Mouse (Mus musculus): ENCODE measurements around the gene Nars2. TPM values are rescaled to one million over a fixed set of nuclear protein-coding genes. Genes with fewer than 3 reads are reported as not detected.

Nars2 gene
- polyA plus RNA-seq, 1 experiment from 2014 or later: 11.8 TPM

GRCm38 (mm10) chr7:97060966-97061365 lies 109.7 kb downstream of the Nars2 start:
- no peak for DNase-seq (ENCODE audit: low read depth, low spot score)
- ChIA-PET POLR2A (no interaction called here), CTCF (interaction anchor here (1.0 kb wide), 1 partner anchor 11 kb away, joined by 3 read pairs; no protein-coding TSS in a partner anchor)
- TF ChIP-seq CTCF (IDR thresholded peaks at IDR 0.05): no peak
- no peaks in the 10 kb centered on the region for H3K27me3 ChIP-seq
- in situ Hi-C loops (cut with MboI; ENCODE audit: low pct_unique_long_range_greater_than_20kb): no loop called here
- ATAC-seq: no peak

GRCm38 (mm10) chr7:97071512-97071911 lies 120.2 kb downstream of the Nars2 start:
- CTCF ChIA-PET: interaction anchor here (1.0 to 1.4 kb wide), 2 partner anchors 11 to 226 kb away, joined by 3 to 5 read pairs; no protein-coding TSS in a partner anchor
- no peak for ATAC-seq
- in situ Hi-C loops (cut with MboI; ENCODE audit: low pct_unique_long_range_greater_than_20kb): no loop called here

DNA sequence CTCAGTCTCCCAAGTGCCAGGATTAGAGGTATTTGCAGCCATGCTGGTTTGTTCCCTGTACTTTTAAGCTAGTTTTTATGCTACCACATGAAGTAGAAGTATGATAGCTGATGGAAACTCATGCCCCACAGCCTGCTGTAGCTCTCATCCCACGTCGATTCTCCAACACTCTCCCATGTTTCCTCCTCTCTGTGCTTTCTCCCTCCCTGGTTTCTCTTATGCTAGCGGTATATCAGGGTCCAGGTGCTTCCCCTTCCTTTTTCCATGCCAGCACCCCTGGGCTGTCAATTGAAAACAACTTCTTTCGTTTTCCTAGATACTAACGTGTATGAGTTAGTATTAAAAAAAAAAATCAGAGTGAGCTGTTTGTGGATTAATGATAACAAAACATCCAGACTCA lies 120.8 kb downstream of the Nars2 start:
- ChIA-PET POLR2A (no interaction called here), CTCF (interaction anchor here (1.0 to 1.4 kb wide), 2 partner anchors 12 to 225 kb away, joined by 3 to 5 read pairs; no protein-coding TSS in a partner anchor)
- ATAC-seq: no peak
- in situ Hi-C loops (cut with MboI; ENCODE audit: low pct_unique_long_range_greater_than_20kb): no loop called here
- no peak for TF ChIP-seq CTCF (IDR thresholded peaks at IDR 0.05)
- DNase-seq (ENCODE audit: low read depth, low spot score): no peak
- H3K27me3 ChIP-seq: no peaks in the 10 kb centered on the region

More at GRCm38 (mm10) chr7:97071512-97071911, 120.2 kb downstream of the Nars2 start:
- H3K27me3 ChIP-seq: no peaks in the 10 kb centered on the region
- DNase-seq (ENCODE audit: low read depth, low spot score): no peak
- TF ChIP-seq CTCF (IDR thresholded peaks at IDR 0.05): no peak
- POLR2A ChIA-PET: no interaction called here

GRCm38 (mm10) chr7:97074974-97075373 lies 123.7 kb downstream of the Nars2 start:
- CTCF ChIA-PET: interaction anchor here (1.0 to 1.4 kb wide), 3 partner anchors 10 to 223 kb away, joined by 3 to 4 read pairs (median 3); no protein-coding TSS in a partner anchor
- in situ Hi-C loops (cut with MboI; ENCODE audit: low pct_unique_long_range_greater_than_20kb): no loop called here
- no peak for TF ChIP-seq CTCF (IDR thresholded peaks at IDR 0.05)
- POLR2A ChIA-PET: interaction anchor here (0.6 kb wide), 2 partner anchors 8 to 17 kb away, joined by 3 to 5 read pairs; no protein-coding TSS in a partner anchor
- H3K27me3 ChIP-seq: no peaks in the 10 kb centered on the region
- no peak for ATAC-seq
- no peak for DNase-seq (ENCODE audit: low read depth, low spot score)

DNA sequence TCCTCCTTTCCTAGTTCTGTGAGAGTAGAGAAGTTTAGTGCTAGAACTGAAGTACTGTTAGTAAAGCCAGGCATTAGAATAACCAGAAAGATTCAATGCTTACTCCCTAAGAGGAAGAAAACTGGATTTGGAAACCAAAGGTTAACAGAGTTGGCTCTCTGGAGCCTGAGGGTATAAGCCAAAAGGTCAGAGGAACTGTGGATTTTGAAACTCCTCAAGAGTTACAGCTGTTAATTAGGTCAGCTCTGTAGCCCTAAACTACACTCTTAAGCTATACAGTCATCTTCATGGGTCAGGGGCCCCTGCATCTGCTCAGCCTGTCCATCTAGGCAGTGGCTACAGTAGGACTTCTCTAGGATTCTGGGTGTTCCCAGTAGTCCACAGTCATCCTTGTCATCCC lies 125.7 kb downstream of the Nars2 start:
- POLR2A ChIA-PET: no interaction called here
- ATAC-seq (no peak), DNase-seq (ENCODE audit: low read depth, low spot score) (no peak)
- TF ChIP-seq CTCF (IDR thresholded peaks at IDR 0.05): no peak
- no peaks in the 10 kb centered on the region for H3K27me3 ChIP-seq
- CTCF ChIA-PET: interaction anchor here (1.2 to 3.6 kb wide), 4 partner anchors 9 to 230 kb away, joined by 3 to 17 read pairs (median 4); no protein-coding TSS in a partner anchor
- in situ Hi-C loops (cut with MboI; ENCODE audit: low pct_unique_long_range_greater_than_20kb): no loop called here

DNA sequence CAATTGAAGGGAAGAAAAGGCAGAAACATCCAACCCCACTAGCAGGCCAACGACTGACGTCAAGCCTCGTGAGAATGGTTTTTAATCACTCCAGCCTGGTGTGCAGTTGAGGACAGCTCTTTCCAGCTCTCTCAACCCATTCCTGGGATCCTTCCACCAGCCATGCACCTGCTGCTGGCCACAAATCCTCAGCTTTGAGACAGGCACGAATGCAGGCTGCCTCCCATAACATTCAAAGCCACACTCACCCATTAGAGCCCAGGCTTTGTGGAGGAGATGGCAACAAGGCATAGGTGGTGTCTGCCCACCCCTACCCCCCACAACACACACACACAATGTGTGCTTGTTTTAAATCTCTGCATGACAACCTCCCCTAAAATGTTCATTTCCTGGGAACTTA lies 127.4 kb downstream of the Nars2 start:
- in situ Hi-C loops (cut with MboI; ENCODE audit: low pct_unique_long_range_greater_than_20kb): no loop called here
- ChIA-PET POLR2A (no interaction called here), CTCF (interaction anchor here (1.0 to 3.6 kb wide), 4 partner anchors 9 to 229 kb away, joined by 3 to 17 read pairs (median 4); no protein-coding TSS in a partner anchor)
- DNase-seq (ENCODE audit: low read depth, low spot score): no peak
- ATAC-seq: no peak
- no peaks in the 10 kb centered on the region for H3K27me3 ChIP-seq
- no peak for TF ChIP-seq CTCF (IDR thresholded peaks at IDR 0.05)

- DNase-seq (ENCODE audit: low read depth, low spot score) (no peak), ATAC-seq (no peak)
- ChIA-PET POLR2A (no interaction called here), CTCF (interaction anchor here (0.9 to 3.6 kb wide), 4 partner anchors 9 to 224 kb away, joined by 3 to 17 read pairs (median 3); no protein-coding TSS in a partner anchor)
- H3K27me3 ChIP-seq: no peaks in the 10 kb centered on the region
- TF ChIP-seq CTCF (IDR thresholded peaks at IDR 0.05): peak; percentile 70
- in situ Hi-C loops (cut with MboI; ENCODE audit: low pct_unique_long_range_greater_than_20kb): no loop called here
These were observed 127.8 kb downstream of the Nars2 start for GRCm38 (mm10) chr7:97079145-97079544.

- DNase-seq (ENCODE audit: low read depth, low spot score) (no peak), ATAC-seq (no peak)
- in situ Hi-C loops (cut with MboI; ENCODE audit: low pct_unique_long_range_greater_than_20kb): loop anchor here (5.0 kb wide), 2 partner anchors 108 to 217 kb away; no protein-coding TSS in a partner anchor
- CTCF ChIA-PET: interaction anchor here (0.8 to 3.6 kb wide), 5 partner anchors 10 to 223 kb away, joined by 3 to 17 read pairs (median 3); no protein-coding TSS in a partner anchor
- H3K27me3 ChIP-seq: no peaks in the 10 kb centered on the region
- POLR2A ChIA-PET: interaction anchor here (0.9 kb wide), 1 partner anchor 37 kb away, joined by 3 read pairs; no protein-coding TSS in a partner anchor
- no peak for TF ChIP-seq CTCF (IDR thresholded peaks at IDR 0.05)
These were observed 128.5 kb downstream of the Nars2 start for GRCm38 (mm10) chr7:97079651-97080365.

DNA sequence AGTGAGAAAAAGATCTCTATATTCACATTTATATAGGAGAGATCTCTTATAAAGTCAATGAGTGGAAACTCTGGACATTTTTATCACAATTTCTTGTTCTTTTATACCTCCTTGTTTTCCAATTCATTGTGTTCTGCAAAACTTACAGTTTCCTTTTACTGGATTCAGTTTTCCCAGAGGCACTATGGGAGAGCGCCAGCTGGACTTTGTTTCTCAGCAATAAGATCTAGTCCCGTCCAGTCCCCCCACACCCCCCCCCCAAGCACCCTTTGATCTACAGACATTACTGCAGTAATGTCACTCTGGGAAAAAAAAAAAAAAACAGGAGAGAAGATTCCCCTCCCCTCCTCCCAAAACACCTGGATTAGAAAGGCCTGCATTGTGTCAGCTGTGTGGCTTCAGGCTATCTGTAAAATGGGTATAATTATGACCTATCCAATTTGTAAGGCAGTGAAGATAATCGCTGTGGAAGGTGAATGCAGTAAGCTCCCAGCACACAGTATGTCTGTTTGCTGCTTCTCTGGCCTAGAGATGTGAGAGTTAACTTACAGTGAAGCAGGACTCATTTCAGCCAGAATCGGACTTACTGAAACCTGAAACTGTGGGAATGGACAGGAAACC lies 129.4 kb downstream of the Nars2 start:
- no peak for DNase-seq (ENCODE audit: low read depth, low spot score)
- TF ChIP-seq CTCF (IDR thresholded peaks at IDR 0.05): no peak
- POLR2A ChIA-PET: interaction anchor here (1.0 kb wide), 1 partner anchor 13 kb away, joined by 3 read pairs; no protein-coding TSS in a partner anchor
- H3K27me3 ChIP-seq: no peaks in the 10 kb centered on the region
- CTCF ChIA-PET: interaction anchor here (0.8 to 0.9 kb wide), 2 partner anchors 106 to 217 kb away, joined by 3 read pairs; no protein-coding TSS in a partner anchor
- in situ Hi-C loops (cut with MboI; ENCODE audit: low pct_unique_long_range_greater_than_20kb): loop anchor here (5.0 kb wide), 2 partner anchors 108 to 217 kb away; no protein-coding TSS in a partner anchor
- no peak for ATAC-seq

DNA sequence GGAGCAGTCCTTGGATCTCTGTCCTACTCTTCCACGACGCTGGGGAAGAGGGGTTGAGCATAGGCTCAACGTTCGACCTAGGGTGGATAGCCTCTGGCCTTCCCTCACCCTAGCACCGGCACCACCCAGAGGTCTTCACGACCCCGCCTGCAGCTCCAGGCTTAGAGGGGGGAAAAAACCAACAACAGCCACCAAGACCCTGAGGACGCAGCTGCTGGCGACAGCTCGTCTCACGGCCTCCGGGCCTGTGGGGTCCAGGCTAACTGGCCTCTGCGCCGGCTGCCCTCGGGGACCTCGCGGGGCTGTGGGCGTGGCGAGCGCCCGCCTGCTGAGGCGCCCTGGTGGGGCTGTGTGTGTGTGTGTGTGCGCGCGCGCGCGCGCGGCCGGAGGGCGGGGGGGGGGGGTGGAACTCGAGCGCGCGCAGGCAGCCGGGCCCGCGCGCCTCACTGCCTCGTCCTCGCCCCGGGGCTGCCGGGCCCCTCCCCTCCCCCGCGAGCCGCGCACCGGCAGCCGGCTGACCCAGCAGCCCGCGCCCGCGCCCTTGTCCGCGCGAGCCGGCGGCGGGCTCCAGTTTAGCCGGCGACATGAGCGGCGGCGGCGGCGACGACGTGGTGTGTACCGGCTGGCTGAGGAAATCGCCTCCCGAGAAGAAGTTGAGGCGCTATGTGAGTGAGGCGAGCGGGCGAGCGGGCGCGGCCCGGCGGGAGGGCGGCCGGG lies 130.1 kb downstream of the Nars2 start, which contains the start of gene Gab2:
Gene Gab2 (plus strand): TSS at position 345 of the 717 bp plus-strand sequence.
- no peak for TF ChIP-seq CTCF (IDR thresholded peaks at IDR 0.05)
- DNase-seq (ENCODE audit: low read depth, low spot score) (no peak), ATAC-seq (peak; percentile 55)
- in situ Hi-C loops (cut with MboI; ENCODE audit: low pct_unique_long_range_greater_than_20kb): loop anchor here (5.0 kb wide), 2 partner anchors 109 to 216 kb away; no protein-coding TSS in a partner anchor
- H3K27me3 ChIP-seq: no peaks in the 10 kb centered on the region
- ChIA-PET POLR2A (interaction anchor here (0.5 to 1.0 kb wide), 2 partner anchors 14 kb away, joined by 3 to 4 read pairs; no protein-coding TSS in a partner anchor), CTCF (interaction anchor here (0.9 kb wide), 1 partner anchor 216 kb away, joined by 3 read pairs; no protein-coding TSS in a partner anchor)

Measured in Patski (cell line).